Mouse (Mus musculus) liver, adult (tissue): Measurements from ENCODE around the gene Sesn1.

Experiments used
- GATA4 ChIP-seq: IDR thresholded peaks from 2 replicates; pipeline ENCODE4 v1.6.1; 2014; ENCODE audit warnings: mild to moderate bottlenecking, low read length; ENCODE audit not compliant: insufficient replicate concordance

Sesn1 gene

DNA sequence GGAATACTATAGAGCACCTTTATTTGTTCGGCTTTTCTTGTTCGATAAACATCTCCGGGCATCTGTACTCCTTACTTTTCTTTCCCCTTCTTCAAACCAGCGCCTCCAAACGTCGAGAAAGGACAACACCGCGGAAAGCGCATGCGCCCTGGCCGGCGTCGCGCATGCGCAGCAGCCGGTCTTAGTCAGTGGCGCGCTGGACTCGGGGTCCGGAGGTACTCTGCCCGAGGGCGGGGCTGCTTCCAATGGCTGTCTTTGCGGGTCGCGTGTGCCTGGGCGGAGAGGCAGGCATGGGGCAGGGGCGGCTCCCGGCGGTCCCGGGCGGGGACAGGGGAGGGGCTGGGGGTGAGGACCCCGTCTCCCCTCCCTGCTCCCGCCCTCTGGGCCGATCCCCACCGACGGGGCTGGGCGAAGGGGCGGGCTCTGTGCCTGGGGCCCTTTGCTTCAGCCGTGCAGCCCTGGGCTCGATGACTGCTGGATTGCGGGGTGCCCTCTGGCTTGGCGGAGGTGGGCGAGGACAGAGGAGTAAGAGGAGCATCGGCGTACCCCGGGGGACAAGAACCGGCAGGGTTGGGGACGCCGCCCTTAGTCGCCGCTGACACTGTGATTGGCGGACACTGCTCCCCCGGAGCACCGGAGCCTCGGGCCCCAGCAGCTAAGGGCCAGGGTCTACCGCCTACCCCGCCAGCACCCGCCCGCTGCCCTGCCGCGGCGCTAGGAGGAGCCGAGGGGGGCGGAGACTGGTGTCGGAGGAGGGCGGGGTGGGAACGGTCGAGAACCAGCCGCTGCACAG is at the start of gene Sesn1, which contains the start of gene Cep57l1:
Sesn1 (plus strand) TSS at position 165 of the 793 bp plus-strand sequence.
Cep57l1 (minus strand) TSS at position 101 of the 793 bp plus-strand sequence.
- TF ChIP-seq GATA4, result no peak

DNA sequence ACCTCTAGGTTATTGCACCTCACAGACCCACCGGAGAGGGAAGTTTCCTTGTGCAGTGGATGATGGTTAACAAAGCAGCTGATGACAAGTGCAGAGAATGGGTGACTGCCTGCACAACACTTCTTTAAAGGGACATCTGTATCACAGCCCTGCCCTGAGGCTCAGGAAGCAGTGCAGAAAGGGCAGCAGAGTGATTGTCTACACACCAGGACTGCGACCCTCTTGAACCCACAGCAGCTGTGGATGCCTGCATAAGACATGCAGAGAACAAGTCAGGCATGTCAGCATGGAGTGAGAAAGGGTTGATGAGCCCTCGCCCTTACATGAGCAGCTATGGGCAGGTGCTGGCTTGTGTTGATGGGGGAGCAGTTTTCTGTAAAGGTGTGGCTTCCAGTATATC is 48.9 kb upstream of the Sesn1 start:
- no peak for TF ChIP-seq GATA4

DNA sequence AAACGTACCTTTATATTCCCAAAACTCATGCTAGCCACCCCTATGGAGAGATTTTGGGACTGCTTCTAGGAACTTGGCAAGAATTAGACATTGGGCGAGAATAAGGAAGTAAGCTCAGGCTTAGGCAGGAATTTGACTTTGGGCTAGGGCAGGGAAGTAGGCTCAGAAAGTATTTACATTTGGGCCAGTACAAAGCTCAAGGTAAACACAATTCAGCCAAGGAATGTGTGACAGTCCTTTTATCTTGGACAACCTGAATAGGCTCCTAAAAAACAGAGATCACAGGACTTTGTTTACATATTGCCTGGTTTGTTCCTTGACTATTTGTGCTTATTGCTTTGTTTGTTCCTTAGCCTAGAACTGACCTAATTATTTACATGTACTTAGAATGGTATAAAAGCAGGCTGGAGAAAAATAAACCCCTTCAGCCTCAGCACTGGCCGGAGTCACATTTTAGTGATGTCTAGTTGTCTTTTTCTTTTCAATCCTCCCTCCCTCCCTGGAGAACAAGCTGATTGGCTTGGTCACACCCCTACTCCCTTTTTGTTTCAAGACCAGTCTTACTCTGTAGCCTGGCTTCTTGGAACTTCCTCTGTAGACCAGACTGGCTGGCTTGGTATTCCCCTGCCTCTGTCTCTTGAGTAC is 45.9 kb upstream of the Sesn1 start:
- TF ChIP-seq GATA4, result no peak

DNA sequence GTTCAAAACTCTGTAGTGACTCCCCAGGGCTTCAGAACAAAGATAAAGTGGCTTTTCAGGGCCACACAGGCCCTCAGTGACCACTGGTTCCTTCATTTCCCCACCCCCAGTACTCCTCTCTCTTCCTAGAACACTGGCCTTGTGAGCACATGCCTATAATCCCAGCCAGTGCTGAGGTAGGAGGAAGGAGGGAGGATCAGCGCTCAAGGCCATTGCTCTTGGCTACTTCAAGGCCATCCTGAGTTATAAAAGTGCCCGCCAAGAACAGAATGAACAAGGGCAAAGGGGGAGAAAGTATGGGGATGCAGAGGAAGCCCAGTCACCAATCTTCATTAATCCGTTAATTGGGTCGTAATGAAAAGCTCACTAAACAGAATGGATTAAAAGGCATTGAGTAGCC is 44.1 kb upstream of the Sesn1 start:
- no peak for TF ChIP-seq GATA4

DNA sequence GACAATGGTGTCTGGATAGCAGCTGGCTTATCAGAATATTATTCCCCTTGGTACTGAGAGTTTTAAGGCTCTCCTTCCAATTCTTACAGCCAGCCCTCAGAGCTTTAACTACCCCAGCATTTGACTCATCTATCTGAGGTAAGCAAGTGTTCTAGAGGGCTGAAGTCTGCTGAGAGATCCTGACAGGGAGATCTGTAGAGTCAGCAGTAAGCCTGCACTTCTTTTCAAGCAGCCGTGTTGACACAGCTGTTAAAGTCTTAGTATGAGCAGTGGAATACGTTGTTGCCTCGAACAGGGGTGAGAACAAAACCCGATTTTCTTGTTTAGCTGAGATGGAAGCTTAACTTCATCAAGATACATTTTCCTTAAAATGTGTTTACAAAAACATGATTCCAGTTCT is 43.5 kb upstream of the Sesn1 start:
- TF ChIP-seq GATA4, result no peak

DNA sequence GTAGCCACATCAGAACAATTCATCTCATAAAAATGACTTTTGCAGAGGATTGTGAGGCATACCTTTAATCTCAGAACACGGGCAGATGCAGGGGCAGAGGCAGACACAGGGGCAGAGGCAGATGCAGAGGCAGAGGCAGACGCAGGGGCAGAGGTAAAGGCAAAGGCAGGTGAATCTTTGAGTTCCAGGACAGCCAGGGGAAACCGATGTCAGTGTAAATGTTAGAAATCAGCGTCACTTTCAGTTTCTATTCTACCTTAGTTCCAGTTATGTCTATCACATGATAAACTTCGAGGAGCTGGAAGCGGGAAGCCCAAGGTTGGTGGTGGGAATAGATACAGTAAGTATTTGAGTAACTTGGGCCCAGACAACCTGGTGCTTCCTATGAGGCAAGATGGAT is 42.5 kb upstream of the Sesn1 start:
- no peak for TF ChIP-seq GATA4

DNA sequence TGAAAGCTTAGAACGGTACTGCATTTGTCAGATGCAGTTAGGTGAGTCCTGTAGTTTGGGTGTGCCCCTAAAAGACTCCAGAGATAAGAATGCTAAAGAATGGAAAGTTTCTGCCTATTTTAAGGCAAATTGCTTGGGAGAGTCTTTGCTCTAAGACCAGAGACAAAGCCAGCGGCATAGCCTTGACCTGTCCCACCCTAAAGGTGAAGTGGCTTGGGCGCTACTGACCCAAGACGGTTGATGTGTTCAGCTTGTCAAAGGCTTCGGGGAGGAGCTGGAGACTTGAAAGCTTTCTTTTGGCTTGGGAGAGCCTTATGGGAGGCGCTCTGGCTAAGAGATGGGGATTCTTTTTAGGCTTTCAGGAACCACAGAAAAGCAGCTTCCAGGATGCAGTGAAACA is 17.4 kb upstream of the Sesn1 start:
- no peak for TF ChIP-seq GATA4

DNA sequence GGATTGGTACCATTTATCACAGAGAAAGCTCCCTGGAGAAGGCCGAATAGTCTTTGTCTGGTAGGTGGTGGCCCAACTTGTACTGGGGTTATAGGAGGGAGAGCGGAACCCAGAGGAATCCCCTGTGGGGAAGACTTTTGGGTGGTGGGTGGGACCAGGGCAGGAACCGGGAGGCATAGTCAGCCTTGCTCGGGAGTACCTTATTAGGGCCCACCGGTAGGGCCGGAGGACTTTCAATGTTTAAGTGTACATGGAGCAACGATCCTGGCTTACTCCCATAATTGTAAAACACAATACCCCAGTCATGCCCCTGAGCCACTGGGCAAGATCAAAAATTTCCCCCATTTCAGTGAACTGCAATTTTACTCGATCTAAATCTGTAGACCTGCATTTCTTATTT is 12.5 kb upstream of the Sesn1 start:
- TF ChIP-seq GATA4, result no peak

DNA sequence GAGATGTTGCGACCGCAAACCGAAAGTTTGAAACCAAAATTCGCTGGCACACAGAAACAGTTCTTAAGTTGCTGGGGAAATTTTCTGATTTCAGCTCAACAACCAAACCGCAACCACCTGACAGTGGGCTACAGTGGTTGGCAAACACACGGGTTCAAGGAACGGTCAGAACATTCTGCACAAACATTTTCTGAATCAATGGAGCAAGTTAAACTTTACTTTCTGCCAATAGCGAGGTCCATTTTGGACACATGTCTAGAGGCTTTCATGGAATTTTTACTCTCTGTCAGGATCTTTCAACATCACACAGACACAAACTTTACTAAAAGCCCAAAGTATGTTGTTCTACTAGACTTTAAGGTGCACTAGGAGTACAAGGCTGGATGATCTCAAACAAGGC is 6.3 kb upstream of the Sesn1 start:
- TF ChIP-seq GATA4, result no peak

DNA sequence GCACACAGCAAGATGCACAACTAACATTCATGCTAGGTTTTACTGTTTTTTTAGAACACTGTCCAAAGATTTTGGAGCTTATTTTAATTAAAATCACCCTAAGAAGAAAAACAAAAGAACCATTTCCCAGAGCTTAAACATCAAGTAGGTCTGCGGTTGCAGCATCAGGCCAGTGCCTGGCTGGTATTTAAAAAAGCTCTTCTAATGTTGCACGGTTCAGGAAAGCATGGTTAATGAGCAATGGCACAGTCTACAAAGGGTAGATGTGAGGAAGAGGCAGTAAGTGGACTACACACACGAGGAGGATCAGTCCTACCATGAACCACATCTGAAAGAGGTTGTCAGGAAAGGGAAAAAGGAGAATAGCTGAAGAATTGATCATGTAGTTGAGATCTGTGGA is 5.0 kb upstream of the Sesn1 start:
- TF ChIP-seq GATA4, result no peak

DNA sequence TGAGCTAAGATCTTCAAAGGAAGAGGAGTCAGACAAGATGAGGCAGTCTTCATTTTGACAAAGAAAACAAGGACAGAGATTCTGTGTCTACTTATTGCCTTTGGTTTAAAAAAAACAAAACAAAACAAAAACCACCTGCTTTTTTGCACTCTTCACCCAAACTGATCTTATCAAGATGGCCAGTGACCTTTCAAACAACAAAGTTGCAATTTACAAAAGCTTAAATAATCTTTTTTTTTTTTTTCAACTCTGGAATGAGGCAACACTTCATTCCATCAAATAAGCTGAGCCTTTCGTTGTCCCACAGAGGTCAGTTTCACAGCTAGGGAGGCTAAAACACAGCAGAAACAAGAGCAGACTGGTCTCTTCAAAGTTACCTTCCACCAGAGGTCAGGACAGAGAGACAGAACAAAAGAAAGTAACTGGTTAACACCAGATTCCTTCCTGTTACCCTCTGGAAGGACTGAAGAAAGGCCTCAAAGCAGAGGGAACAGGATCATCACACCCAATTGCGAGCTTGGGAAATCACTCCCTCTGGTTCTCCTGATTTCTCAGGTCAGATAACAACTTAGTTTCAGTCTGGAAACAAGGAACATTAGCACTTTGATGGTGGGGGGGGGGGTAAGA is 3.9 kb upstream of the Sesn1 start:
- peak; percentile 89; the same call in 1 of the 2 replicates for TF ChIP-seq GATA4

DNA sequence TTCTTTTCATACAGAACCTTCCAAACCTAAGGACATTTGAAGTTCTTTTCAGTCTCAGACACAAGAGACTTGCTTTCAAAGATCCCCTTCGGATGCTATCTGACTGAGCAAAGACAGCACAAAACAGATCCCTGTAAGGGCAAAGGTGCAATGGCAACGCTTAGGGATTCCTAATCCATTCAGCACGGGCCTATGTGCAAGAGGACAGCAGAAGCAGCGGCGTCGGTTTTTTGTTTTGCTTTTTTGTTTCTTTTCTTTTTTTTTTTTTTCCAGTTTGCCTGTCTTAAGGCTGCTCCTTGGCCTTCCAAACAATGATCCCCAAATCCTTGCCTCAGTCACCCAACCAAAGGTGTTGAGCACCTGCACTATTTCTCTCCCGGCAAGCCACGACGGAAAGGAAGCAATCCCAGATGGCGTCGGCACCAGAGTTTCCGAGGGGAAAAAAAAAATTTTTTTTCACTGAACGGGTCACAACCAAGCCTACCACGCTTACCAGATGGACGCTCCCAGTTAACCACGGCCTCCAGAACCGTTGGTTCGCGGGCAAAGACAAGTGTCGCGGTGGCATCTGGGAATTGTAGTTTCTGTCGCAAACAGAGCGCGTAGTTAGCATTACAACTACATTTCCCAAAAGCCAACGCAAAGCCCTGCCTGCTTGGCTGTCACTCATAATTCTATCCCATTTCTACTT is 510 bp upstream of the Sesn1 start:
- TF ChIP-seq GATA4, result no peak

DNA sequence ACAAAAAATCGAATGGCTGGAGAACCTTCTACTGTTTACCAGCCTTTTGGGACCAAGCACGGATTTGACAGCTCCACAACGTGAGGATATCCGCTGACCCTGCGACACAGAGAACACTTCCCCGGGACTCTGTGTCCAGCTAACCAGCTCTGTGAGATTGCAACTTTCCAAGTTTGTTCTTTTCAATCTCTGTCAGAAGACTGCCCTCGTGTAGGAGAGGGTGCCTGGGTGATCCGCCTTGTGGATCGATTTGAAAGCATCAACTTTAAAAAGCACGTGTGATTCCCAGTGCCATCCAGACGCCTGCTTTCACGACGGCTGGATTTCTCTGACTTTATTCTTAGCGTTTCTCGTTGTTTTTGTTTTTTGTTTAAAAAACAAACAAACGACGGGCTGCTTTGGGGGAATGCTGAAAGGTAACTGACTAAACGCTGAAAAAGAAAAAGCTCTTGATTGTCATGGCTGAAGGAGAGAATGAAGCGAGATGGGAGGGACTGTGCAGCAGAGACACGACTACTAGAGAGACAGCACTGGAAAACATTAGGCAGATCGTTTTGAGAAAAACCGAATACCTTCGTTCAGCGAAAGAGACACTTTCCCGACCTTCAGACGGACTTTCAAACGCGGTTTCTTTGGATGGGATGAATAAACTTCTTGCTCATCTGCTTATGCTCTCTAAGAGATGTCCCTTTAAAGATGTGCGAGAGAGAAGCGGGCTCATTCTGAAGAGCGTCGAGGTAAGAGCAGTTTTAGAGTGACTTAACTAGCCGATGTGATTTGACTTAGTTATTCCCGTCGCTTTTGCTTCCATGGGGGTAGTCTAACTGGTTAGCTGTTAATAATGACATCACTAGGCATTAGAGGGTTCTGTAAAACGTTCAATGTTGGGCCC is 1.1 kb downstream of the Sesn1 start:
- TF ChIP-seq GATA4, result no peak

DNA sequence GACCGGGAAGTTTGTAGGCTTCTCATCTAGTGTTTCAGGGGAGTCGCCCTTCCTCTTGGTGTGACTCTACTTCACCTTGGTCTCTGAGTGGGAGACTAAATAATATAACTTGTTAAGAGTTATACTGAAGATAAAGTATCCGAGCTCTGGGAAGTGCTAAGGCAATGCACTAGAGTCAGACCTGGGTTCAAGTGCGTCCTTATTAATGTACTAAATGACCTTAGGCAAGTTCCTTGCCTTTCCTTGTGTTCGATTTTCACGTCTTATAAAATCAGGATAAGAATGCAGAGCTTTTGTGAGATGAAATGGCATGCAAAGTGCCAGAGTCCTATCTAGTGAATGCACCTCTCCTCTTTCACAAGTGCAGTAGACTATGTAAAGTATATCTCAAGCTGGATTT is 2.8 kb downstream of the Sesn1 start:
- no peak for TF ChIP-seq GATA4
